Mouse (Mus musculus): ENCODE measurements around the gene Vopp1. TPM values are rescaled to one million over a fixed set of nuclear protein-coding genes. Genes with fewer than 3 reads are reported as not detected.
"Not testable (repeated sequence)": the region's sequence is repeated elsewhere in the genome, so short reads cannot be mapped to it uniquely, and the experiment has no call there.

The Vopp1 gene
- polyA plus RNA-seq (2015; fragmentation: Nextera tagmentation; extraction: Ambion mirVana): 241 and 243 TPM in 2 replicates

- peak; percentile 91 for ATAC-seq (replicated peaks)
- Histone ChIP-seq H3K9ac (peak within 1 kb of the TSS; percentile 99), H3K4me2 (peak within 1 kb of the TSS; percentile 67), H3K4me1 (peaks cover 21% of the 10 kb centered on the region), H3K9me3 (no peaks in the 10 kb centered on the region), H3K36me3 (replicated peaks) (no peaks in the 10 kb centered on the region), H3K27me3 (replicated peaks) (no peaks in the 10 kb centered on the region), H3K27ac (peak within 1 kb of the TSS; percentile 96), H3K4me3 (peak within 1 kb of the TSS; percentile 76)
- WGBS: under 1% methylated on average over 86 of the region's 87 CpGs
These were observed at the start of gene Vopp1 for GRCm38 (mm10) chr6:57824422-57825258. Vopp1 (minus strand) TSS chr6:57825159.

DNA sequence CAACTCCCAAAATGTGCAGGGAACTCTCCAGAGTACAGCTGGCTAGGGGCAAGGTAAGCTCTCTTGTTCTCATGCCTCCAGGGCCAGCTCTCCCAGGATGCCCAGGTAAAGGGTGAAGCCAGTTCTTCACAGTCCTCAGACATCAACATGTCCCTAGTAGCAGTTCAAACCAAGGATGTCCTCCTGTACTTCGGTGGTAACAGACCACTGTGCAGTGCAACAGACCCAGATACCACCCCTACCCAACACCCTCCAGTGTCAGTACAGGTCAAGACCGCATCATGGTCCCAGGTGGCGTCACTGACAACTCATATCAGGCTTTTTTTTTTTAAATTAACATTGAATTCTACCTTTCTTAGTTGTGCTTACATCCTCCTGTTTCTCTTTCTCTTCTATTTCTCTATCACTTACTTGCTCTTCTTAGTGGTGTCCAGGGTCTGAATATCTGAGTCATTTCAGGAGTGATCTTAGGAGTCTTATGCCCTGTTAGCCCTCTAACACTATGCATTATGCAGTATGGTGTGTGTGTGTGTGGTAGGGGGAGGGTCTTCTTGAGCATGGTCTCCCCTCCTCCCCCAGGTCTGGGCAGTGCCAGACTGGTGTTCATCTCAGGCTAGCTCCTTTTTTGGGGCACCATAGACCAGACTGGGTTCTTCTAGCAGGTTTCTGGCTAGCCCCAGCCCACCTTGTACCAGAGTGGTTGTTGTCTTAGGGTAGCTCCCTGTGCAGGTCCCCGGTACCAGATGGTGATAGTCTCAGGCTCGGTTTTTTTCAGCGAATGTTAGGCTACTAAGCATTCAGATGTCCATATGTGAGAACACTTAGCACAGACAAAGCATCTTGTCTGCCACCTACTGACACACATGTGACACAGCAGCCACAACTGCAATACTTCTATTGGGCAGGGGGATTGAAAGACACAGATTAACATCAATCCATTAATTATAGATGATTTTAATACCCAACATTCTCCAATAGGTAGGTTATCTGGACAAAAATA is 34.4 kb upstream of the Vopp1 start:
- peak; percentile 96 for ATAC-seq (replicated peaks)
- no peak overlapping the region for H3K9ac ChIP-seq
- no peak overlapping the region for H3K4me3 ChIP-seq
- 51% methylated on average over 6 of the region's 6 CpGs for WGBS
- H3K9me3 ChIP-seq: no peaks in the 10 kb centered on the region
- H3K27ac ChIP-seq: no peak overlapping the region
- H3K4me1 ChIP-seq: peaks cover 3% of the 10 kb centered on the region; the same call in 1 of the 2 replicates
- no peaks in the 10 kb centered on the region for H3K36me3 ChIP-seq (replicated peaks)
- H3K27me3 ChIP-seq (replicated peaks): no peaks in the 10 kb centered on the region
- H3K4me2 ChIP-seq: peak overlapping the region; percentile 37

- not testable (repeated sequence) for ATAC-seq (replicated peaks)
- WGBS: 91% methylated on average over 5 of the region's 5 CpGs
These were observed 26.2 kb upstream of the Vopp1 start for GRCm38 (mm10) chr6:57851177-57851576.

DNA sequence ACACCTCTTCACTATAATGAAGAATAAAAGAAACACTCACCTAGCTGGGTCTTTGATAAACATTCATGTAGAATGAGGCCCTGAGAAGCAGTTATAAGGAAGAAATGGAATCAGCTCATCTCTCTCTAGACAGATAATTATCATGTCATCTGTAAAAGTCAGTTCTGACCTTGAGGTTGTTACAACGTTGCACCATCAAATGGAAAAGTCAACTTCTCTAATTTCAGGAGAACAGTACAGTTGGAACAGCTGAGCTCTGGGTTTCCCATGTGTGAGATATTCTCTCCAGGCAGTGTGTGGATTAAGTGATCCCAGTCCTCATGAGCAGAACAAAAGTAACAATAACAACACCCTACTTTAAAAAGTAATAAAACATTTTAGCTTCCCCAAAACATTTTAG is 25.3 kb upstream of the Vopp1 start, which contains the start of gene Vmn1r21:
Vmn1r21 (minus strand) TSS at position 58 of the 400 bp plus-strand sequence.
- Histone ChIP-seq H3K4me3 (no peak within 1 kb of the TSS), H3K36me3 (replicated peaks) (no peaks in the 10 kb centered on the region), H3K27ac (no peak within 1 kb of the TSS), H3K4me1 (no peaks in the 10 kb centered on the region), H3K27me3 (replicated peaks) (no peaks in the 10 kb centered on the region), H3K4me2 (no peak within 1 kb of the TSS), H3K9ac (no peak within 1 kb of the TSS), H3K9me3 (no peaks in the 10 kb centered on the region)
- ATAC-seq (replicated peaks): no peak
- 75% methylated on average over 1 of the region's 1 CpGs for WGBS

More at GRCm38 (mm10) chr6:57851177-57851576, 26.2 kb upstream of the Vopp1 start:
- H3K27me3 ChIP-seq (replicated peaks); H3K9me3 ChIP-seq; H3K27ac ChIP-seq; H3K4me2 ChIP-seq; H3K9ac ChIP-seq; H3K36me3 ChIP-seq (replicated peaks); H3K4me1 ChIP-seq; H3K4me3 ChIP-seq: not testable (repeated sequence)

DNA sequence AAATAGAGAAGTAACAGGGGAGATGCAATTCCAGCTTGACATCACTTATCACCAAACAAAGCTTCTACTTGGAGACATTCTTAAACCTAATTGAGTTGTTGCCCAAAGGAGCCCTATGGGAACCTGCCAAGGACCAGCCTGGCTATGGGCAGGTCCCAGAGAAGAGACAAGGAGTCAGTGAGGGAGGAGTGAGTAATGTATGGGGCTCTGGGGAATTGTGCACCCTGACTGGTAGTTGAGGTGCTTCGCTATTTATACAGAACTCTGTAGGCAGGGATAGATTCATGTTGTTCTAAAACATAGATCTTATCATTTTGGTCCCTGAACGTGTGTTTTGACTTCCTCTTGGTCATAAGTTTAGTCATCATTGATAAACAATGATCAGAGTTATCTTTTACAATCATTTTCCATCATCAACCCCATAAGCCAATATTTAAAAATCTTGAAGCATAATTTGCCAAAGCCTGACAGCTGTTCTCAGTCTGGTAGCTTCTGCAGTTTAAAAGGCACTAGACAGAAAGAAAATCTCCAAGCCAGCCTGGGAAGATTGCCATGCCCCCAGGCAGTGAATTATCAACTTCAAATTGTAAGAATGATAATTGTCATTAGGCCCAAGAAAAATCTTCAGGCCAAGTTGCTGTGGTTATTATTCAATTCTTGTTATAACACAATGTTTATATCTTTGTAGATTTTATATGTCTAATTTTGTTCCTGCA is 14.9 kb upstream of the Vopp1 start:
- Histone ChIP-seq H3K4me3 (no peak overlapping the region), H3K27ac (no peak overlapping the region), H3K27me3 (replicated peaks) (no peaks in the 10 kb centered on the region), H3K9me3 (no peaks in the 10 kb centered on the region), H3K36me3 (replicated peaks) (no peaks in the 10 kb centered on the region), H3K9ac (no peak overlapping the region), H3K4me1 (no peaks in the 10 kb centered on the region), H3K4me2 (no peak overlapping the region)
- WGBS: 71% methylated on average over 2 of the region's 2 CpGs
- no peak for ATAC-seq (replicated peaks)

DNA sequence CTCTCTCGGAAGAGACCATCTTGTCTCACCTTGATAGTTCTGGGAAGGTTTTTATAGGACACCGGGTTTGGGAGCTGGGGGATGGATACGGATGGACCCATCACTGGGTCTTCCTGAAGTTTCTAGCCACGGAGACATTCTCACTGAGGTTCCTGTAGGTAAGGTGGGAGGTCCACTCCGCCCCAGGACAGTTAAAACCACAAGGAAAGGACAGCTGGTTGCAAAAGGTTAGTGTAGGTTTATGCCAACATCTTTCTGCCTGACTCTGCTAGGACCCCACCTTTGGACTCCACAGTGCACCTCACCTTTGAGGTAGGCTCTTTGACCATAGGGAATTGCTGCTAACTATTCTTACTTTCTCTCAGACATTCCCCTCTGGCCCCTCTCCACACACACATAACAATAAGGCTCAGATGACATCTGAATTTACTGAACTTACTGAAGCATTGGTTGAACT is 328 bp upstream of the Vopp1 start:
- peak overlapping the region; percentile 99 for H3K9ac ChIP-seq
- WGBS: 3% methylated on average over 5 of the region's 5 CpGs
- H3K9me3 ChIP-seq: no peaks in the 10 kb centered on the region
- no peak for ATAC-seq (replicated peaks)
- H3K4me2 ChIP-seq: peak overlapping the region; percentile 67
- H3K27ac ChIP-seq: peak overlapping the region; percentile 96
- H3K4me1 ChIP-seq: peaks cover 21% of the 10 kb centered on the region
- H3K36me3 ChIP-seq (replicated peaks): no peaks in the 10 kb centered on the region
- no peaks in the 10 kb centered on the region for H3K27me3 ChIP-seq (replicated peaks)
- H3K4me3 ChIP-seq: peak overlapping the region; percentile 76

DNA sequence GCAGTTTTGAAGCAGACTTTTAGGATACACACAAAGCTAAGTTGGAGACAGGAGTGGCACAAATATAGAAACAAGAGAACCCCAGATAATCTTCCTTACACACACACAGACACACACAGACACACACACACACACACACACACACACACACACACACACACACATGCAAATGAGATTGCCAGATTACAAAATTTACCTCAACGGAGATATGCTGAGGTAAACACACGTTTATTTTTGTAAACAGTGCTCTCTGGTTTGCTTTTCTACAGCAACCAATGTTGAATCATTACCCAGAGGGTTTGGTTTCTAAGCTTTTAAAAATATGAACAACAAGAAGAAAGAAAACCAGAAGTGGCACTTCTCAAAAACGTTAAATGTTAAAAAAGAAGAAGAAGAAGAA is 1.5 kb downstream of the Vopp1 start:
- 40% methylated on average over 3 of the region's 3 CpGs for WGBS
- Histone ChIP-seq H3K4me2 (peak overlapping the region; percentile 41), H3K27ac (no peak overlapping the region), H3K4me3 (no peak overlapping the region), H3K36me3 (replicated peaks) (no peaks in the 10 kb centered on the region), H3K27me3 (replicated peaks) (no peaks in the 10 kb centered on the region), H3K9ac (no peak overlapping the region), H3K9me3 (no peaks in the 10 kb centered on the region), H3K4me1 (peaks cover 21% of the 10 kb centered on the region)
- no peak for ATAC-seq (replicated peaks)

GRCm38 (mm10) chr6:57822648-57823410 is 2.1 kb downstream of the Vopp1 start:
- peak overlapping the region; percentile 0; the same call in 1 of the 2 replicates for H3K4me3 ChIP-seq
- peak; percentile 72 for ATAC-seq (replicated peaks)
- peak overlapping the region; percentile 41 for H3K4me2 ChIP-seq

DNA sequence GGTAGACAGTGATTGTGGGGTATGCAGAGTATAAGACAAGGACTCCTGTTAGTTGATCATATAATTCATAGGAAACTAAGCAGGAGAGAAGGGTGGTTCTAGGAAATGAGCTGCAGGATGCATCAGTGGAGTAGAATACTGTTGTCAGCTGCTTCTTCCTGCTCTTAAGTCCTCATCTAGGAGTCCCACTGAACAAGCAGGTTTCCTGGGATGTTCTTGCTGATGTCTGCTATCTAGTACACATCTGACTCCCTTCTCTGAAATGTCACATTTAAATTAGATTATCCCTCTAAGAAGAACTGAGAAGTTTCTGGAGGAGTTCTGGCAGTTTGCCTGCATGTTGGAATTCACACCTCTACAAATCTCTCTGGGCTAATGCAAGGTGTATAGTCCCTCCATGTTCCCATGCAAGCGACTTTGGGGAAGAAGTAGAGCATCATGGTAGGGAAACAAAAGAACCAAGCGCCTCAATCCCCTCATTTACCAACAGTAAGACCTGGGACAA is 10.5 kb downstream of the Vopp1 start:
- ATAC-seq (replicated peaks): no peak
- Histone ChIP-seq H3K4me2 (no peak overlapping the region), H3K4me1 (no peaks in the 10 kb centered on the region), H3K36me3 (replicated peaks) (no peaks in the 10 kb centered on the region), H3K27me3 (replicated peaks) (no peaks in the 10 kb centered on the region), H3K9ac (no peak overlapping the region), H3K4me3 (no peak overlapping the region), H3K9me3 (0 out of 2 replicates have a peak, but pooled peaks cover 3% of the 10 kb centered on the region), H3K27ac (no peak overlapping the region)
- WGBS: 96% methylated on average over 2 of the region's 2 CpGs

More at GRCm38 (mm10) chr6:57822648-57823410, 2.1 kb downstream of the Vopp1 start:
- Histone ChIP-seq H3K27ac (no peak overlapping the region), H3K4me1 (peaks cover 21% of the 10 kb centered on the region), H3K27me3 (replicated peaks) (no peaks in the 10 kb centered on the region), H3K9me3 (no peaks in the 10 kb centered on the region), H3K9ac (no peak overlapping the region), H3K36me3 (replicated peaks) (no peaks in the 10 kb centered on the region)
- 64% methylated on average over 5 of the region's 5 CpGs for WGBS

DNA sequence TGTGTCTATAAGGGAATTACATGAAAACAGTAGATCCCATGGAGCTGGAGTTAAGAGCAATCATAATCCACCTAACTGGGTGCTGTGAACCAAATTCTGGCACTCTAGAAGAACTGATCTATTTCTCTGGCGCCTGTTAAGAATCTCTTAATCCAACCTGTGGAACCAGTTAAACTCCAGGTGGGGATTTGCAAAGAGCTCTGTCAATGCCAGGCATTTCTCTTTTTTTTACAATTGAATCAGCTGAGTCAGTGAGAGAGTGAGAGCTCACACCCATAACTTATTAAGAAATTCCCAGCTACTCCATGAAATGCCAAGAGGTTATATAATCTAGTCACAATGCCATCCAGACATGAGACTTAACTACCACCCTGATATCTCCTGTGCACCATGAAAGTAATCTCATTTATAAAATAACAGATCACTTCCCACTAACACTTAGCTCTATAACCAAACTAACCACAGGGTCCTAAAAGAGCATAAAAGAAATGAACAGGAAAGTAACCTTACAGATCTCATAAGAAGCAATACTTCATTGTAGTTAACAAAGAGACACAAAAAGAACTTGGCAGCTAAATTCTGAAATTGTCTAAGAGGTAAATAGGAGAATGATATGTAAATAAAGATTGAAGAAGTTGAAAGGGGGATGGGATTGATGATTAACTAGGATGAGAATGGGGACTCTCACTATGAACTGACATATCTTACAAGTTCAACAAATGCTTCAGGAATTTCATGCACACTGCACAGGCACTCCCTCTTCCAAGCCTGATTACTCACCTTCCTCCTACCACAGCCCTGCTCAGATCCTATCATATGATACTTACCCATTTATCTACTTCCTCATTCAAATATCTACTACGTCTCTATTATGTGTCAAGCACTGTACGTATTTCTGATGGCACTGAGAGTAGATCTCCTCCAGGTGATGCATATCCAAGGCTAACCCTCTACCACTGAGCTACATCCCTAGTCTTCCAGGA is 12.9 kb downstream of the Vopp1 start:
- Histone ChIP-seq H3K9me3 (0 out of 2 replicates have a peak, but pooled peaks cover 8% of the 10 kb centered on the region), H3K27me3 (replicated peaks) (no peaks in the 10 kb centered on the region), H3K4me3 (no peak overlapping the region), H3K4me2 (no peak overlapping the region), H3K27ac (no peak overlapping the region), H3K4me1 (no peaks in the 10 kb centered on the region), H3K9ac (no peak overlapping the region), H3K36me3 (replicated peaks) (no peaks in the 10 kb centered on the region)
- no peak for ATAC-seq (replicated peaks)
- WGBS: 94% methylated on average over 3 of the region's 3 CpGs

All from midbrain, embryonic 15.5 days (tissue).